In the genomic region with DNA sequence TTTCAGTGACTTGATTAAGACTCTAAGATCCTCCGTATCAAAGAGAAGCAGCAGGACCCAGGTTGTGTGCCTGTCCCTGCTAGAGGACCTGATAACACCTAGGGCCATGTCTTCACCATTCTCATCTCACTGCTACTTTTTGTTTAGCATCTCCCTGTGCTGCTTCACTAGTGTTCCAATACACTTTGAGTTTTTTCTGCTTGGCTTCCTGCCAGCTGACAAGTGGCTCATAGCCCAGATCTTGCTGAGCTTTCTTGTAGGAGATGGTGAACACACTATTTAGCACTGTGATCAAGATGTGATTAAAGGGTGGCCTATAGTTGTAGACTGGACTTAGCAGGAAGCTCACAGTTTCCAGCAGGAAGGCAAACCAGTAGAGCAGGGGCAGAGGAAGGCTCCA, we compare ENCODE assay signal across 15 mouse cellular contexts. TPM values are rescaled to one million over a fixed set of nuclear protein-coding genes. Genes with fewer than 3 reads are reported as not detected.
DNase-seq lines count a peak whose midpoint lies in the region; ATAC-seq and TF ChIP-seq lines count a peak whose summit lies in the region.
"Not testable (repeated sequence)": the region's sequence is repeated elsewhere in the genome, so short reads cannot be mapped to it uniquely, and the experiment has no call there.
"Had no signal": no experiment of that assay in that cellular context is flagged by ENCODE, and none has a peak within 500 bp of the region (broad histone marks: within the 10 kb centered on the region; RNA-seq: fewer than 3 reads in every experiment).

No protein-coding gene starts in this region.

- not testable (repeated sequence) for H3K4me3 ChIP-seq in forebrain, embryonic 16.5 days (replicated peaks; ENCODE audit: low read length); liver, adult 2 months (ENCODE audit: insufficient read depth, low read depth, low read length)

- H3K9ac ChIP-seq in forebrain, embryonic 16.5 days (replicated peaks; ENCODE audit: low read depth, low read length); liver, adult 2 months (ENCODE audit: low read depth, low read length): not testable (repeated sequence)

- TF ChIP-seq CTCF in brain, embryonic 14.5 days (IDR thresholded peaks at IDR 0.05; ENCODE audit: borderline replicate concordance, extremely low read depth, insufficient read depth, insufficient read length); liver, adult 2 months (IDR thresholded peaks at IDR 0.05; ENCODE audit: low read depth, low read length): not testable (repeated sequence)

- ATAC-seq in forebrain, embryonic 16.5 days = peak; percentile 57

- not testable (repeated sequence) for H3K27ac ChIP-seq in forebrain, embryonic 16.5 days (ENCODE audit: low read length); liver, adult 2 months (replicated peaks; ENCODE audit: insufficient read depth, low read depth, low read length)

- not testable (repeated sequence) for H3K9me3 ChIP-seq in forebrain, embryonic 16.5 days (ENCODE audit: control insufficient read depth, low read length)

- H3K4me2 ChIP-seq in forebrain, embryonic 16.5 days (ENCODE audit: low read length) = not testable (repeated sequence)

- DNase-seq in brain, embryonic 14.5 days (ENCODE audit: low read depth) = peak; percentile 67
- DNase-seq in heart, postnatal 4 days = peak; percentile 46
- peak; percentile 73 to 82 for DNase-seq in kidney, postnatal 25 days
- DNase-seq in layer of hippocampus, postnatal 36 days = peak; percentile 43 to 45
- DNase-seq in liver, adult 2 months (ENCODE audit: extremely low read depth, low read depth, low spot score) = peak; percentile 32
- peak; percentile 2 for DNase-seq in retina, postnatal 1 day

- 100% methylated on average over 1 of the region's 1 CpGs for WGBS in forebrain, embryonic 16.5 days
- WGBS in liver, adult 2 months = 91% methylated on average over 1 of the region's 1 CpGs

- not testable (repeated sequence) for H3K36me3 ChIP-seq in forebrain, embryonic 16.5 days (ENCODE audit: control insufficient read depth, insufficient read depth); liver, adult 2 months (ENCODE audit: control insufficient read depth, insufficient read depth, low read length)

- not testable (repeated sequence) for H3K27me3 ChIP-seq in forebrain, embryonic 16.5 days (replicated peaks; ENCODE audit: control insufficient read depth, insufficient read depth, low read length); liver, adult 2 months (ENCODE audit: control insufficient read depth, insufficient read depth, low read length)

- H3K79me2 ChIP-seq in liver, adult 2 months (ENCODE audit: control insufficient read depth, insufficient read depth, low read length) = not testable (repeated sequence)

- not testable (repeated sequence) for TF ChIP-seq POLR2A in brain, embryonic 14.5 days (IDR thresholded peaks at IDR 0.05; ENCODE audit: borderline replicate concordance, extremely low read depth, insufficient read depth, insufficient read length, poor library complexity, severe bottlenecking); liver, adult 2 months (IDR thresholded peaks at IDR 0.05; ENCODE audit: extremely low read depth, insufficient read depth, low read length)

- not testable (repeated sequence) for H3K4me1 ChIP-seq in forebrain, embryonic 16.5 days (replicated peaks; ENCODE audit: control insufficient read depth, insufficient read depth, low read length); liver, adult 2 months (ENCODE audit: control insufficient read depth, insufficient read depth, low read length)

RNA-seq across cellular contexts. Expression of gene Gm10681, which starts 7.6 kb away (rescaled TPM):
- polyA plus RNA-seq in brain, embryonic 14.5 days (2012; rRNA removed) = not detected in 2 replicates
- not detected in 2 replicates for polyA plus RNA-seq in forebrain, embryonic 16.5 days (2015; fragmentation: Nextera tagmentation; extraction: Ambion mirVana)
- total RNA-seq in heart, postnatal 4 days (2021) = not detected
- total RNA-seq in layer of hippocampus, postnatal 36 days (2021) = not detected
- 0.13 and 0.37 TPM in 2 replicates for total RNA-seq in liver, adult 2 months (2014; rRNA removed)
- not detected in 2 replicates for polyA plus RNA-seq in liver, adult 2 months (2012; rRNA removed)
- total RNA-seq: CH12.LX; gastrocnemius, adult 2 months had no signal
- polyA plus RNA-seq: hindbrain, embryonic 10.5 days; macrophage had no signal

RNA-seq across cellular contexts. Expression of gene Hsd3b5, which starts 49.0 kb away (rescaled TPM):
- not detected in 2 replicates for polyA plus RNA-seq in brain, embryonic 14.5 days (2012; rRNA removed)
- polyA plus RNA-seq in forebrain, embryonic 16.5 days (2015; fragmentation: Nextera tagmentation; extraction: Ambion mirVana) = not detected in 2 replicates
- total RNA-seq in heart, postnatal 4 days (2021) = not detected
- not detected for total RNA-seq in layer of hippocampus, postnatal 36 days (2021)
- total RNA-seq in liver, adult 2 months (2014; rRNA removed) = 2.6 and 20.0 TPM in 2 replicates
- 2.4 and 24.1 TPM in 2 replicates for polyA plus RNA-seq in liver, adult 2 months (2012; rRNA removed)
- total RNA-seq: CH12.LX; gastrocnemius, adult 2 months had no signal
- polyA plus RNA-seq: heart, embryonic 10.5 days; hindbrain, embryonic 10.5 days; kidney, embryonic 15.5 days; macrophage; neural tube, embryonic 15.5 days; thymus, adult 2 months had no signal

Comparison
In these comparisons a context has a peak if more than half of its experiments do, and no peak if none do; other contexts are left out.
1. DNase-seq: peak in every context shown above with its lines; median percentile 78 in kidney, postnatal 25 days; 67 in brain, embryonic 14.5 days; 46 in heart, postnatal 4 days; 44 in layer of hippocampus, postnatal 36 days; 32 in liver, adult 2 months; 2 in retina, postnatal 1 day.